Mouse (Mus musculus): Measurements from ENCODE around the gene Tcte1. TPM values are rescaled to one million over a fixed set of nuclear protein-coding genes. Genes with fewer than 3 reads are reported as not detected.

Tcte1 gene
- polyA plus RNA-seq, 1 experiment from 2014 or later, result 0.14 TPM

- H3K4me1 ChIP-seq, result no peaks in the 10 kb centered on the region
- H3K27me3 ChIP-seq, result no peaks in the 10 kb centered on the region
- ATAC-seq (replicated peaks; ENCODE audit: low FRiP score), result no peak
- no peak overlapping the region for H3K4me3 ChIP-seq (replicated peaks)
- H3K9me3 ChIP-seq (replicated peaks), result no peaks in the 10 kb centered on the region
- no peak overlapping the region for H3K9ac ChIP-seq
- no peak overlapping the region for H3K27ac ChIP-seq
- H3K36me3 ChIP-seq, result peaks cover 34% of the 10 kb centered on the region
- 51% methylated on average over 8 of the region's 8 CpGs for WGBS
- no peak overlapping the region for H3K4me2 ChIP-seq
Observed at GRCm38 (mm10) chr17:45516488-45516887, 6.7 kb upstream of the Tcte1 start.

DNA sequence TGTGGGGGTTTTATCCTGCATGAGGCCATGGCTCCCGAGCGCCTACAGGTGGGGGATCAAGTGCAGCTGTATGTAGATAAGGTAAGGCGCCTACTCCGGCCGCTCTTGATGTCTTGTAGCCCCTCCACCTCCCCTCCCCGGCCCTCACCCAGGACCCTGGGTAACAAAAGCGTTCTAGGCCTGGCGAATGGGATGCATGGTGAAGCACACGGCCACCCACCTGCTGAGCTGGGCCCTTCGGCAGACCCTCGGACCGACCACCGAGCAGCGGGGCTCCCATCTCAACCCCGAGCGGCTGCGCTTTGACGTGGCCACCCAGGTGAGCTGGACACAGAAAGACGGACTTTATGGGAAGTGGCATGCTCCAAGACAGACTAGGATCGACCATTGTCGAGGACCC is 6.1 kb upstream of the Tcte1 start:
- Histone ChIP-seq H3K27ac (no peak overlapping the region), H3K4me1 (0 out of 2 replicates have a peak, but pooled peaks cover 1% of the 10 kb centered on the region), H3K4me3 (replicated peaks) (no peak overlapping the region), H3K9me3 (replicated peaks) (no peaks in the 10 kb centered on the region), H3K9ac (no peak overlapping the region), H3K4me2 (no peak overlapping the region), H3K27me3 (0 out of 2 replicates have a peak, but pooled peaks cover under 1% of the 10 kb centered on the region), H3K36me3 (peaks cover 34% of the 10 kb centered on the region)
- no peak for ATAC-seq (replicated peaks; ENCODE audit: low FRiP score)
- WGBS, result 92% methylated on average over 21 of the region's 21 CpGs

DNA sequence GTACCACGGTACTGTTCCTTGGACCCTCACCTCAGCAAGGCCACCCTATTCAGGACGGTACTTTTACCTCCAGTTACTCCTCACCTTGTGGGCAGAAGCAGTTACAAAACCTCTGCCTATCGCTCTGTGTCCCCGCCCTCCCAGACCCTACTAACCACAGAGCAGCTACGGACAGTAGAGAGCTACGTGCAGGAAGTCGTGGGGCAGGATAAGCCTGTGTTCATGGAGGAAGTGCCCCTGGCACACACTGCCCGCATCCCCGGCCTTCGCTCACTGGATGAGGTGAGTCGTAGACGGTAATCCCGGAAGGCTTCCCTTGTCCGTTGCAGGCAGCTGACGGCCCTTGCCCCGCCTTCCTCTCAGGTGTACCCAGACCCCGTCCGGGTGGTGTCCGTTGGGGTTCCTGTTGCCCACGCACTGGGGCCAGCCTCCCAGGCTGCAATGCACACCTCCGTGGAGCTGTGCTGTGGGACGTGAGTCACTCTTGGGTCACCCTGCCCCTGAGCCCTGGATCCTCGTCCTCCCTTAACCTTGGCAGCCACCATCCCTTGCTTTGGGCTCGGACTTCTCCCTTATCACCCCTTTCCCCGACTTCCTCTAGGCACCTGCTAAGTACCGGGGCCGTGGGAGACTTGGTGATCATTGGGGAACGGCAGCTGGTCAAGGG is 5.6 kb upstream of the Tcte1 start:
- Histone ChIP-seq H3K9ac (no peak overlapping the region), H3K4me1 (peaks cover 3% of the 10 kb centered on the region), H3K4me3 (replicated peaks) (no peak overlapping the region), H3K4me2 (no peak overlapping the region), H3K27me3 (0 out of 2 replicates have a peak, but pooled peaks cover 6% of the 10 kb centered on the region), H3K36me3 (peaks cover 34% of the 10 kb centered on the region), H3K9me3 (replicated peaks) (no peaks in the 10 kb centered on the region), H3K27ac (no peak overlapping the region)
- WGBS, result 89% methylated on average over 28 of the region's 28 CpGs
- no peak for ATAC-seq (replicated peaks; ENCODE audit: low FRiP score)

DNA sequence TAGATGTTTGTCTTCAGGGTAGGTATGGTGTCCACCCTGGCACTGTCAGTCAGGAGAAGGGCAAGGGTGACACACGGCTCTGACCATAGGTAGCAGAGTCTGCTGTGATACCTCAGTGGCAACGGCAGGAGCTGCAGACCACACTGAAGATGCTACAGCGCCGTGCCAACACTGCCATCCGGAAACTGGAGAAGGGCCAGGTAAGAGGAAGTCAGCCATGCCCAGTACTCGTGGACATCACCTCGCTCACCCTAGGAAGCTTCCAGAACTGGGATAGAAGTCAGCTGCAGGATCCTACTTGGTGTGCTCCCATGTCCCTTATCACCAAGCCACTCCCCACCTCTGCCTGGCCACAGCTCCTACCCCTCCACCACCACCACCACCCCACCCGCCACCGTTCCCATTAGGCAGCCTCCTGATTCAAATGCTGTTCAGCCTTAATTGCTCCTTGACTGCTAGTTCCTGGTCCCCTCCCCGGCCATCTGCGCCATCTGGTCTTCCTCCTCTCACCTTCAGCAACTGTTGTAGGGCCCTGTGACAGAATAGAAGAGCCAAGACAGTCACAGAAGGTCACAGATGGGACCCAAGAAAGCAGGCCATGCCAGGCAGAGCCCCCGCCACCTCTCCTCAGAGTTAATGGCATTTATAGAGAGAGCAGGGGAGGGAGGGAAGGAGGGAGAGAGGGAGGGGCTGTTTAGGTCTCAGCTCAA is 4.3 kb upstream of the Tcte1 start:
- ATAC-seq (replicated peaks; ENCODE audit: low FRiP score), result no peak
- Histone ChIP-seq H3K9ac (no peak overlapping the region), H3K9me3 (replicated peaks) (no peaks in the 10 kb centered on the region), H3K27ac (no peak overlapping the region), H3K4me2 (no peak overlapping the region), H3K36me3 (peaks cover 34% of the 10 kb centered on the region), H3K4me3 (replicated peaks) (no peak overlapping the region), H3K4me1 (peaks cover 15% of the 10 kb centered on the region), H3K27me3 (peaks cover 12% of the 10 kb centered on the region)
- 72% methylated on average over 12 of the region's 12 CpGs for WGBS

GRCm38 (mm10) chr17:45520136-45520535 is 3.1 kb upstream of the Tcte1 start:
- WGBS, result 79% methylated on average over 11 of the region's 11 CpGs

DNA sequence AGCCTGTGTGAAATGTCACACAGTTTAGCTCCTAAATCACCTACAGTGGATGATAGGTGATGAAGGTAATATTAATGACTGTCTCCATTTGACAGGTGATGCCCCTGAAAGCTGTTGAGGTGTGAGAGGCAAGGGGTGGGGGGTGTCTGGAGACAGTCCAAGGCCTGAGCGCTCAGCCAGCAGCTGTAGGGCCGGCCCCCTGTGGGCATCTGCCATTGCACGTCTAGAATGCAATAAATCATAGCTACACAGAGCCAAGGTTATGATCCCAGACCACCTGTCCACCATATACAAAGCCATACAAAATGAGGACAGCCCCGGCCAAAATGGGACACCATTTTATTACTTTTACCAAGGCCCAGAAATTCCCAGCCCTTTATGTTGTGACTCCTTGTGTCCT is 1.7 kb downstream of the Tcte1 start:
- Histone ChIP-seq H3K9ac (no peak overlapping the region), H3K27ac (no peak overlapping the region), H3K4me2 (no peak overlapping the region), H3K27me3 (peaks cover 58% of the 10 kb centered on the region), H3K9me3 (replicated peaks) (no peaks in the 10 kb centered on the region), H3K36me3 (0 out of 2 replicates have a peak, but pooled peaks cover 6% of the 10 kb centered on the region), H3K4me1 (peaks cover 15% of the 10 kb centered on the region), H3K4me3 (replicated peaks) (no peak overlapping the region)
- no peak for ATAC-seq (replicated peaks; ENCODE audit: low FRiP score)
- whole genome bisulfite sequencing, result 42% methylated on average over 4 of the region's 4 CpGs

More at GRCm38 (mm10) chr17:45520136-45520535, 3.1 kb upstream of the Tcte1 start:
- Histone ChIP-seq H3K4me1 (peaks cover 15% of the 10 kb centered on the region), H3K36me3 (peaks cover 34% of the 10 kb centered on the region), H3K4me3 (replicated peaks) (no peak overlapping the region), H3K9ac (no peak overlapping the region), H3K27me3 (peaks cover 22% of the 10 kb centered on the region), H3K9me3 (replicated peaks) (no peaks in the 10 kb centered on the region), H3K4me2 (no peak overlapping the region), H3K27ac (no peak overlapping the region)
- ATAC-seq (replicated peaks; ENCODE audit: low FRiP score), result no peak

DNA sequence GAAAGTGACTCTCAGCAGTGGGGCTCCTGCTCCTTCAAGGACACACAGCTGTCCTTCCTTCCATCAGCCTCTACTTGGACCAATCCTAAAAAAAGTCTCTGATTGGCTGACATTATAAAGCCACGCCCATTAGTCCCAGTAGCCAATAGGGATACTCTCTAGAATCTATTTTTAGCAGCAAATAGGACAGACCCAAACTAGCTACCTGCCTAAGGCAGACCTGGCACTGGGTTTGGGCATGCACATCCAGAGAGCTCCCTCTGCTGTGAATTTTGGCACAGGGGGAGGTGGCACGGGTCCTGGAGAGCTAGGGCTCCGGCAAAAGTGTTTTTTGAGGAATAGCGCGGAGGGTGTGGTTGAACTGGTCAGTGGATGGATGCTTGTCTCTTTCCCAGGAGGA is 3.3 kb downstream of the Tcte1 start:
- H3K9me3 ChIP-seq (replicated peaks), result no peaks in the 10 kb centered on the region
- H3K4me1 ChIP-seq, result peaks cover 15% of the 10 kb centered on the region
- peaks cover 67% of the 10 kb centered on the region for H3K27me3 ChIP-seq
- H3K4me3 ChIP-seq (replicated peaks), result no peak overlapping the region
- H3K36me3 ChIP-seq, result no peaks in the 10 kb centered on the region
- WGBS, result 26% methylated on average over 5 of the region's 5 CpGs
- H3K4me2 ChIP-seq, result no peak overlapping the region
- ATAC-seq (replicated peaks; ENCODE audit: low FRiP score), result no peak
- no peak overlapping the region for H3K27ac ChIP-seq
- H3K9ac ChIP-seq, result no peak overlapping the region

DNA sequence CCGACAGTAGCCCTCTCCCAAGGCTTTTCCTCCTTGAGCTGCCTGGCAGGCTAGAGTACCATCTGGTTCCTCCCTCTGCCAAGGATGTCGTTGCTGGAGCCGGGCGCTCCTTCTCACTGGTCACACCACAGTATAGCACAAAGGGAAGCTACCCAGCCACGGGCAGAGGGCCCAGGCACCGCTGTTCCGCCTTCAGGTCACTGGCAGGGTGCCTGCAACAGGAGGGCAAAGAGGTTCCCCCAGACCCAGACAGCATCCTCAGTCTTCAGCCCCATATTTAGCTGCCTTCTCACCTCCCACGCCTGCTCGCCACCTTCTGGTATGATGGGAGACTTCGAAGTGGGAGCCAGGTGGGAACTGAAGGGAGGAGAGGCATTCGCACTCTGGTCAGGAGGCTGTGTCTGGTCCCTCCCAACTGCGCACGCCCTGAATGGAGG is 7.1 kb downstream of the Tcte1 start:
- no peaks in the 10 kb centered on the region for H3K4me1 ChIP-seq
- no peaks in the 10 kb centered on the region for H3K9me3 ChIP-seq (replicated peaks)
- H3K36me3 ChIP-seq, result no peaks in the 10 kb centered on the region
- 55% methylated on average over 13 of the region's 13 CpGs for WGBS
- no peak overlapping the region for H3K9ac ChIP-seq
- peaks cover 77% of the 10 kb centered on the region for H3K27me3 ChIP-seq
- no peak overlapping the region for H3K4me3 ChIP-seq (replicated peaks)
- ATAC-seq (replicated peaks; ENCODE audit: low FRiP score), result no peak
- H3K4me2 ChIP-seq, result no peak overlapping the region
- no peak overlapping the region for H3K27ac ChIP-seq

GRCm38 (mm10) chr17:45532896-45533295 is 9.7 kb downstream of the Tcte1 start:
- Histone ChIP-seq H3K4me3 (replicated peaks) (no peak overlapping the region), H3K27me3 (peaks cover 83% of the 10 kb centered on the region), H3K27ac (no peak overlapping the region), H3K9me3 (replicated peaks) (no peaks in the 10 kb centered on the region), H3K4me2 (no peak overlapping the region), H3K9ac (no peak overlapping the region), H3K36me3 (no peaks in the 10 kb centered on the region), H3K4me1 (no peaks in the 10 kb centered on the region)
- 52% methylated on average over 15 of the region's 15 CpGs for WGBS
- ATAC-seq (replicated peaks; ENCODE audit: low FRiP score), result no peak

DNA sequence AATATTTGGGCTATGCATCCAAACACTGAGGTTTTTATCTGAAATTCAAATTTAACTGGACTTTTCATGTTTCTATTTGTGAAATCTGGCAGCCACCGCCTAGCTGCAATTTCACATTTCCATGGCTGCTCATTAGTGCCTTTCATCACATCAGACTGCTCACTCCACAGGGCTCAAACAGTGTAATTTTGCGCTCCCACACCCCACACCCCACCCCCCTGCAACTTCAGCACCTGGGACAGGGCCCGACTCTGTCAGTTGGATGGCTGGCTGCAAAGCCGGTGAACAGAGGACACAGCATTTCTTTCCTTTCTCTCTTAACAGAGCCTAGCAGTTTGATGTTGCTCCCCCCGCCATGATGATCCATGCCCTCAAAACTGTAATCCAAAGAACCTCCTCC is 13.0 kb downstream of the Tcte1 start:
- no peaks in the 10 kb centered on the region for H3K9me3 ChIP-seq (replicated peaks)
- no peak for ATAC-seq (replicated peaks; ENCODE audit: low FRiP score)
- H3K27me3 ChIP-seq, result peaks cover 90% of the 10 kb centered on the region
- no peak overlapping the region for H3K9ac ChIP-seq
- H3K36me3 ChIP-seq, result no peaks in the 10 kb centered on the region
- no peaks in the 10 kb centered on the region for H3K4me1 ChIP-seq
- H3K4me3 ChIP-seq (replicated peaks), result no peak overlapping the region
- H3K27ac ChIP-seq, result no peak overlapping the region
- 17% methylated on average over 5 of the region's 5 CpGs for WGBS
- no peak overlapping the region for H3K4me2 ChIP-seq

DNA sequence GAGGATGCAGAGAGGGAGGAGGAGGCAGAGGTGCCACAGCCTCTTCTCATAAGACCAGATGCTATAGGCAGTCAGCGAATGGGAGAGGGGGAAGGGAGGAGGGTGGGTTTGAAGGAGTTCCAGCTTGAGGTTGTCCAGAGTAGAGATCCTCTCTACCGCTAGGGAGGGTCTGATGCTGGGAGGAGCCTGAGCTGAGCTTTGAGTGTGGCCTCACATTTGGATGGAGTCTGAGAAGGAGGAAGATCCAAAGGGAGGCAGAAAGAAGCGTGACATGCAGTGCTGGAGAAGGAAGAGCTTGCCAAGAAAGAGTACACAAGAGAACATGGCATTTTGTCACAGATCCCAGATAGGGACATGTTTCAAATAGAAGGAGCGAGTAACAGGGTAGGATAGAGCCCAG is 15.2 kb downstream of the Tcte1 start:
- peaks cover 93% of the 10 kb centered on the region for H3K27me3 ChIP-seq
- no peak for ATAC-seq (replicated peaks; ENCODE audit: low FRiP score)
- 57% methylated on average over 4 of the region's 4 CpGs for WGBS

GRCm38 (mm10) chr17:45539664-45540063 is 16.4 kb downstream of the Tcte1 start:
- Histone ChIP-seq H3K36me3 (no peaks in the 10 kb centered on the region), H3K4me2 (no peak overlapping the region), H3K4me3 (replicated peaks) (no peak overlapping the region), H3K9ac (no peak overlapping the region), H3K9me3 (replicated peaks) (no peaks in the 10 kb centered on the region), H3K4me1 (peaks cover 9% of the 10 kb centered on the region), H3K27ac (no peak overlapping the region), H3K27me3 (peaks cover 96% of the 10 kb centered on the region)
- ATAC-seq (replicated peaks; ENCODE audit: low FRiP score), result no peak
- WGBS, result 79% methylated on average over 21 of the region's 21 CpGs

More for the DNA sequence above, 15.2 kb downstream of the Tcte1 start:
- no peak overlapping the region for H3K4me2 ChIP-seq
- H3K9me3 ChIP-seq (replicated peaks), result no peaks in the 10 kb centered on the region
- no peak overlapping the region for H3K9ac ChIP-seq
- no peaks in the 10 kb centered on the region for H3K4me1 ChIP-seq
- H3K27ac ChIP-seq, result no peak overlapping the region
- no peak overlapping the region for H3K4me3 ChIP-seq (replicated peaks)
- no peaks in the 10 kb centered on the region for H3K36me3 ChIP-seq
